ENCODE assay signal across 8 mouse cellular contexts in the genomic region with DNA sequence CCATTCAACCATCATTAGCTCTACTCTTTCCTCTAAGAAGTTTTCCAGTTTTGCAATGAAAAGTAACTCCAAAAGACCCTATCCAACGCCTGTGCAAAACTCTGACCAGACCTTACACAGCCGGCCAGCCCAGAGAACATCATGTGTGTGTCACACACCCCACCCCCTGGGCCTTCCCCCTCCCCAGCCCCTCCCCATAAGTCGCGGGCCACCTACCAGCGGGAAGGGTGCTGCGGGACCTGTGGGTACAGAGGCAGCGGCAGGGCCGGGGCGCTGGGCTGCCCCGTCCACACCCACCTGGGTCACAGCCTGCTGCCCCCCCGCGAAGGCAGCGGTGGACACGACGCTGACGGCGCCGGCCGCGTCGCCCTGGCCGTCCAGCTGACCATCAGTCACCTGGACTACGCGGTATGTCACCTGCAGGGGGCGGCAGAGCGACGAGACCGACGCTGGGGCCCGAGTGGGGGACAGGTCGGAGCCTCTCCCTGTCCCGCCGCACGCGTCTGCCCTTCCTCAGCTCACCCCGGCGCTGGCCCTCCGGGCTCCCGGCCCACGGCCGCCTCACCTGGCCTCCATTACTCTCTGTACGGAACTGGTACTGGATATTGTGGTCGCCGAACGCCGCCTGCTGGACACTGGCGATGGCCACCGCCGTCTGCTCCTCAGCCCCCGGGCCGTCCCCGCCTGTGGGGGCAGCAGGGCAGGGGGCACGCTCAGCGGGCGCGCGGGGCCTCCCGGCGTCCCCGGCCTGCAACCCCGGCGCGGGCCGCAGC. TPM values are rescaled to one million over a fixed set of nuclear protein-coding genes. Genes with fewer than 3 reads are reported as not detected.
DNase-seq lines count a peak whose midpoint lies in the region; ATAC-seq and TF ChIP-seq lines count a peak whose summit lies in the region.

No protein-coding gene starts in this region.

- CTCF ChIA-PET in Patski (lab: Charles Lee), result interaction anchor here (0.6 to 1.2 kb wide), 3 partner anchors 8 to 112 kb away, joined by 3 read pairs; no protein-coding TSS in a partner anchor

- in situ Hi-C loops in Patski (cut with MboI; ENCODE audit: low pct_unique_long_range_greater_than_20kb), result no loop called here

- under 1% methylated on average over 48 of the region's 64 CpGs for WGBS in hindbrain, embryonic 13.5 days

- peak overlapping the region; percentile 93 for H3K4me3 ChIP-seq in hindbrain, embryonic 13.5 days

- peaks cover 43% of the 10 kb centered on the region for H3K36me3 ChIP-seq in hindbrain, embryonic 13.5 days

- peak overlapping the region; percentile 99 for H3K9ac ChIP-seq in hindbrain, embryonic 13.5 days

- DNase-seq in Patski (ENCODE audit: low read depth, low spot score), result no peak
- DNase-seq in cerebellum, postnatal 25 days, result peak; percentile 96 to 97
- DNase-seq in frontal cortex, postnatal 25 days (ENCODE audit: low spot score in 2 of 2), result peak; percentile 63 to 80
- peak; percentile 77 to 78 for DNase-seq in layer of hippocampus, postnatal 25 days (ENCODE audit: extremely low spot score in 1 of 2, low spot score in 1 of 2)
- peak; percentile 93 for DNase-seq in lung, postnatal 14 days
- peak; percentile 79 for DNase-seq in retina, adult 2 months (ENCODE audit: low read depth, low spot score)
- peak; percentile 83 for DNase-seq in thymus, postnatal 25 days

- POLR2A ChIA-PET in Patski (lab: Charles Lee), result interaction anchor here (0.9 kb wide), 1 partner anchor 10 kb away, joined by 3 read pairs; no protein-coding TSS in a partner anchor

- ATAC-seq in Patski, result peak; percentile 81
- ATAC-seq in hindbrain, embryonic 13.5 days (ENCODE audit: low FRiP score), result peak; percentile 76

- H3K4me1 ChIP-seq in hindbrain, embryonic 13.5 days (replicated peaks), result peaks cover 40% of the 10 kb centered on the region

- H3K9me3 ChIP-seq in hindbrain, embryonic 13.5 days, result no peaks in the 10 kb centered on the region

- H3K27me3 ChIP-seq in Patski, result no peaks in the 10 kb centered on the region
- no peaks in the 10 kb centered on the region for H3K27me3 ChIP-seq in hindbrain, embryonic 13.5 days

- peak overlapping the region; percentile 84 for H3K4me2 ChIP-seq in hindbrain, embryonic 13.5 days

- H3K27ac ChIP-seq in hindbrain, embryonic 13.5 days, result peak overlapping the region; percentile 99

- TF ChIP-seq CTCF in Patski (IDR thresholded peaks at IDR 0.05), result no peak

RNA-seq across cellular contexts. Expression of a gene that starts 0.8 kb away (rescaled TPM):
- 114 TPM for polyA plus RNA-seq in Patski (2021)
- polyA plus RNA-seq in hindbrain, embryonic 13.5 days (2015; fragmentation: Nextera tagmentation; extraction: Ambion mirVana), result 25.9 and 26.0 TPM in 2 replicates
- total RNA-seq in layer of hippocampus, postnatal 25 days (2021), result 100 to 1,000 TPM; 124 to 126 TPM

RNA-seq across cellular contexts. Expression of a gene that starts 11.9 kb away (rescaled TPM):
- polyA plus RNA-seq in Patski (2021), result not detected
- polyA plus RNA-seq in hindbrain, embryonic 13.5 days (2015; fragmentation: Nextera tagmentation; extraction: Ambion mirVana), result not detected in 2 replicates
- not detected for total RNA-seq in layer of hippocampus, postnatal 25 days (2021)

RNA-seq across cellular contexts. Expression of a gene that starts 17.5 kb away (rescaled TPM):
- polyA plus RNA-seq in Patski (2021), result 15.1 TPM
- polyA plus RNA-seq in hindbrain, embryonic 13.5 days (2015; fragmentation: Nextera tagmentation; extraction: Ambion mirVana), result 17.2 and 18.8 TPM in 2 replicates
- 1 to 10 TPM; 6.3 to 8.4 TPM for total RNA-seq in layer of hippocampus, postnatal 25 days (2021)

RNA-seq across cellular contexts. Expression of a gene that starts 17.8 kb away (rescaled TPM):
- polyA plus RNA-seq in Patski (2021), result 1.0 TPM
- polyA plus RNA-seq in hindbrain, embryonic 13.5 days (2015; fragmentation: Nextera tagmentation; extraction: Ambion mirVana), result 0.96 and 0.97 TPM in 2 replicates
- total RNA-seq in layer of hippocampus, postnatal 25 days (2021), result under 1 TPM; 0.22 to 0.45 TPM

RNA-seq across cellular contexts. Expression of a gene that starts 31.3 kb away (rescaled TPM):
- not detected for polyA plus RNA-seq in Patski (2021)
- polyA plus RNA-seq in hindbrain, embryonic 13.5 days (2015; fragmentation: Nextera tagmentation; extraction: Ambion mirVana), result not detected in 2 replicates
- not detected for total RNA-seq in layer of hippocampus, postnatal 25 days (2021)
